Mouse (Mus musculus) CH12.LX (cell line): ENCODE results near the gene Abcd3.

Source experiments
- CTCF ChIP-seq, 2 experiments: IDR thresholded peaks in 1 of 2; conservative IDR thresholded peaks in 1 of 2; 2 replicates each; pipeline ENCODE4 v1.5.1; 2011 to 2012; ENCODE audit warnings: low read depth in 2 of 2, low read length in 2 of 2, improper control_type of control experiment in 1 of 2, inconsistent platforms in 1 of 2, mild to moderate bottlenecking in 1 of 2, moderate library complexity in 1 of 2
- JUN ChIP-seq: IDR thresholded peaks from 2 replicates; pipeline ENCODE4 v1.6.1; 2011; ENCODE audit warnings: low read depth, mild to moderate bottlenecking, low read length, improper control_type of control experiment, moderate library complexity; ENCODE audit not compliant: insufficient read depth
- JUND ChIP-seq: conservative IDR thresholded peaks from 2 replicates; pipeline ENCODE4 v1.6.1; 2011; ENCODE audit warnings: low read depth, low read length, improper control_type of control experiment
- MAZ ChIP-seq: IDR thresholded peaks from 2 replicates; pipeline ENCODE4 v1.6.1; 2012; ENCODE audit warnings: low read depth, mild to moderate bottlenecking, inconsistent platforms, low read length, improper control_type of control experiment, moderate library complexity
- MXI1 ChIP-seq: IDR thresholded peaks from 2 replicates; pipeline ENCODE4 v1.6.1; 2011; ENCODE audit warnings: mild to moderate bottlenecking, low read depth, low read length, improper control_type of control experiment
- MYC ChIP-seq: IDR thresholded peaks from 2 replicates; pipeline ENCODE4 v1.6.1; 2011; ENCODE audit warnings: low read depth, mild to moderate bottlenecking, improper control_type of control experiment, low read length
- POLR2A ChIP-seq: IDR thresholded peaks from 2 replicates; pipeline ENCODE4 v1.6.1; 2011; ENCODE audit warnings: low read depth, mild to moderate bottlenecking, improper control_type of control experiment, low read length
- SIN3A ChIP-seq: IDR thresholded peaks from 2 replicates; pipeline ENCODE4 v1.6.1; 2012; ENCODE audit warnings: low read length, improper control_type of control experiment, inconsistent platforms
- TBP ChIP-seq: conservative IDR thresholded peaks from 2 replicates; pipeline ENCODE4 v1.6.1; 2011; ENCODE audit warnings: low read depth, low read length, improper control_type of control experiment
- USF2 ChIP-seq: conservative IDR thresholded peaks from 2 replicates; pipeline ENCODE4 v1.6.1; 2011; ENCODE audit warnings: low read depth, low read length, improper control_type of control experiment
- ZKSCAN1 ChIP-seq: IDR thresholded peaks from 2 replicates; pipeline ENCODE4 v1.6.1; 2012; ENCODE audit warnings: low read depth, inconsistent platforms, low read length, improper control_type of control experiment, borderline replicate concordance

DNA sequence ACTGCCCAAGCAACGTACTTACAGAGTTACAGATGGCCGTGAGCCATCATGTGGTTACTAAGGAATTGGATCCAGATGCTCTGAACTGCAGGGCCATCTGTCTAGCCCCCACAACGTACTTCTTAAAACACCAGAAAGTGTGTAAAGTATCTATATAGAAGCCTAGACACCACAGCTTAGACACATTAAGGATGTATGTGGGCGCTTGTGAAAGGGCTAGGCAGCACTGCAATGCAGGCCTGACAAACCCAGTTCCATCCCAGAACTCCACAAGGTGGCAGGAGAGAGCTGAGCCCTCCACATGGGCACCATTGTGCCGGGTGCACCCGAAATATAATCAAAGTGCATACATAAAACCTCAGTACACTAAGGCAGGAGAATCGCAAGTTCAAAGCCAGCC is 37.2 kb downstream of the Abcd3 start:
- TF ChIP-seq MXI1, result no peak
- peak; percentile 55 to 81 for TF ChIP-seq CTCF (conservative IDR thresholded peaks at IDR 0.05 in 1 of 2, IDR thresholded peaks at IDR 0.05 in 1 of 2; ENCODE audit: low read depth in 2 of 2, low read length in 2 of 2)
- no peak for TF ChIP-seq SIN3A
- TF ChIP-seq ZKSCAN1, result no peak
- no peak for TF ChIP-seq MAZ
- no peak for TF ChIP-seq POLR2A
- TF ChIP-seq USF2, result no peak
- no peak for TF ChIP-seq JUN
- TF ChIP-seq TBP, result no peak
- TF ChIP-seq JUND, result no peak
- TF ChIP-seq MYC, result no peak
